Mouse (Mus musculus) heart, postnatal 10 days (tissue): Measurements from ENCODE around the gene Dennd4b. TPM values are rescaled to one million over a fixed set of nuclear protein-coding genes. Genes with fewer than 3 reads are reported as not detected.
"Not testable (repeated sequence)": the region's sequence is repeated elsewhere in the genome, so short reads cannot be mapped to it uniquely, and the experiment has no call there.

ENCODE experiments used
- DNase-seq, 2 experiments: peaks; one replicate each; pipeline ENCODE4 v3.0.0; 2021
- intact Hi-C: fragments of 180-260 bp; cut with DNase I; formaldehyde crosslinking; loops from one replicate; pipeline ENCODE4 v1.15.1; 2025
- total RNA-seq, 2 experiments: library from RNA; stranded (reverse); gene quantifications; 2 replicates each; pipeline ENCODE4 v1.2.3; 2021

Gene Dennd4b
- total RNA-seq, 2 experiments from 2014 or later = 16.8 to 19.7 TPM

DNA sequence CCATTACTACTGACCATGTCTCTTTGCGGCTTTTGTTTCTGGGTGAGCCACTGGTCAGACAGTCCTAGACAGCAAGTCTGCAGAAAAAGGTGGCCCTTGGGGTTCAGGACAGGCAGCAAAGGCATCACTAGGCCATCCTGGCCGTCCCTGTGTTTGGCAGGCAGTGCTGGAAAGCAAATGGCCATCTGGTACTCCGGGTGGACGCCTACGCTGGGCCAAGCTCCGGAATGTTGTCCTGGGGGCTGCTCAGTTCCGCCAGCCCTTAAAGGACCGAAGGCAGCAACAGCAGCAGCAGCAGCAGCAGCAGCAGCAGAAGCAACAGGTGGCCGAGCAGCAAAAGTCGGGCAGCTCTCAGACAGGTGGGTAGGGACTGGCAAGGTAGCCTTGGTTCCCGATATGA is 10.3 kb downstream of the Dennd4b start:
- intact Hi-C loops = no loop called here
- DNase-seq = no peak

DNA sequence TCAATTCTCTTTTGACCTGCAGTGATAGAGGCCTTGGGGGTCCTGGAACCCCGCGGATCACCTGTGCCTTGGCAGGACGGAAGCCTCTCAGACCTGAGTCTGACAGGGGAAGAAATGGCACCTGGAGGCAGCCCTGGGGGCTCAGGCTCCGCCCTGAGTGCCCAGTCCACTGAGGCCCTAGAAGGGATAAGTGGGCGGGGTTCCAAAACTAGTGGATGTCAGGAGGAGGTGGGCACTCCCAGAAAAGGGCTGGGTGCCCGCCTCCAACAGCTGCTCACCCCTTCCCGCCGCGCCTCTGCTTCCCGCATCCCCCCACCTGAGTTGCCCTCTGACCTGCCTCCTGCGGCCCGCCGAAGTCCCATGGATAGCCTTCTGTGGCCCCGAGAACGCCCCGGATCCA is 11.9 kb downstream of the Dennd4b start:
- no peak for DNase-seq
- intact Hi-C loops = no loop called here

DNA sequence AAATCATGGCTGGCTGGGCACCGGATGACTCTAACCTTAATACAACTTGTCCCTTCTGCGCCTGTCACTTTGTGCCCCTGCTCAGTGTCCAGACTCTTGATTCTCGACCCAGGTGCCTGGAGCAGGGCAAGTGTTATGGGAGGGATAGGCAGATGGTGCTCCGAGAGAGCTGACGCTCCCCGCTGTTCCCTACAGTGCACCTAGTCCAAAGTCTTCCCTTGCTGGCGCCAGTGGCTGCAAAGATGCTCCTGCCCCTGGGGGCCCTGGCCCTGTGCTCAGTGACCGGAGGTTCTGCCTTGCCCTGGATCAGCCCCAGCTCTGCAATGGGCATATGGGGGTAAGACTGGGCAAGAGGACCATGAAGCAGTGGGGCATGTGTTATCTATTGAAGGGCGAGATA is 12.8 kb downstream of the Dennd4b start:
- DNase-seq = no peak
- intact Hi-C loops = no loop called here

DNA sequence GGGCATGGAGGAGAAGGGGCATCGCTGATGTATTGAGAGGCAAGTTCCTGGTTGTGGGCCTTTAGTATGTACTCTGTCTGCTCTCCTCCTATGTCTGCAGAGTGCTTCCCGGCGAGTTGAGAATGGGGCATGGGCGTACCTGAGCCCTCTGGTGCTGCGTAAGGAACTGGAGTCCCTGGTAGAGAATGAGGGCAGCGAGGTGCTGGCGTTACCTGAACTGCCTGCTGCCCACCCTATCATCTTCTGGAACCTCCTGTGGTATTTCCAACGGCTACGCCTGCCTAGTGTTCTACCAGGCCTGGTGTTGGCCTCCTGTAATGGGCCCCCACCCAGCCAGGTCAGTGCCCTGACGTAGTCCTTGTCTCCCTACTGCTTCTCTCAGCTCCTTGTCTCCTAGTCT is 13.2 kb downstream of the Dennd4b start:
- intact Hi-C loops = no loop called here
- no peak for DNase-seq

DNA sequence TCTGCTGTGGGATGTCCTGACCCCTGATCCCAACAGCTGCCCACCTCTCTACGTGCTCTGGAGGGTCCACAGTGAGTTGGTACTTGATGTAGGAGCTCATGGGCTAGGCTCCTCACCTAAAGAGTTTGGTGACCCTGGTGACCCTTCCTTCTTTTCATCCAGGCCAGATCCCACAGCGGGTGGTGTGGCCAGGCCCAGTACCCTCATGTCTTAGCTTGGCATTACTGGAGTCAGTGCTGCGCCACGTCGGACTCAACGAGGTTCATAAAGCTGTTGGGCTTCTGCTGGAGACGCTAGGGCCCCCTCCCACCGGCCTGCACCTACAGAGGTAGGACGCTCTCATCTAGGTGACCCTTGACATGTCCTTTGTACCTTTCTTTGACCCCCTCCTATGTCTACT is 14.2 kb downstream of the Dennd4b start:
- intact Hi-C loops = no loop called here
- DNase-seq = no peak

DNA sequence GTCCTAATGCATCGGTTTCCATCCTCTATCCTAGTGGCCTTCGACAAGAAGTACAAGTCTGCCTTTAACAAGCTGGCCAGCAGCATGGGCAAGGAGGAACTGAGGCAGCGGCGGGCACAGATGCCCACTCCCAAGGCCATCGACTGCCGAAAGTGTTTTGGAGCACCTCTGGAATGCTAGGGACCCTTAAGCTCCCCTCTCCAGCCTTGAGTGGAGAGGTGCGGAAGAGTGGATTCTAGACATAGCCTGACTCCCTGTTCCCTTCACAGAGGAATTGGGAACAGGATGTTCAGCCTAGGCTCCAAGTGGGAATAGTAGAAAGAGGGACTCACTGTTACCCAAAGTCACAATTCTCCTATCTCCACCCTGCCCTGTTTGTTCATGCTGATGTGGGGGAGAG is 14.8 kb downstream of the Dennd4b start:
- intact Hi-C loops = no loop called here
- no peak for DNase-seq

DNA sequence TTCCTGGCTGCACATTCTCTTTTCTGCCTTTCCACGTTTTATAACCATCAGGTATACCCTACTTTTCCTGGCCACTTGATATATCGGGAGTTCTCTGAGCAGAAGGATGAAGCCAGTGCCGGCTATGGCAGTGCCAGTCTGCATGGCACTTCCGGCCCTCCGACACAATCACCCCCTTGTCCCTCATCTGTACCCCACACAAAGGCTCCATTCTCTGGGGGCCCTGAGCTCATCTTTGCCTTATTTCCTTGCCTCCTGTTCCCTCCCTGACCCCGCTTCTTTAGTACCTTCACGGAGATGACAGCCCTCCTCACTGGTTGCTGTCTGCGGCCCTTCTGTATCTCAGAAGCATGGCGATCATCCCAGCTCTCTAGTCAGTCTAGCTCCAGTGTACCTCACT is 15.7 kb downstream of the Dennd4b start:
- intact Hi-C loops = no loop called here
- DNase-seq = no peak

DNA sequence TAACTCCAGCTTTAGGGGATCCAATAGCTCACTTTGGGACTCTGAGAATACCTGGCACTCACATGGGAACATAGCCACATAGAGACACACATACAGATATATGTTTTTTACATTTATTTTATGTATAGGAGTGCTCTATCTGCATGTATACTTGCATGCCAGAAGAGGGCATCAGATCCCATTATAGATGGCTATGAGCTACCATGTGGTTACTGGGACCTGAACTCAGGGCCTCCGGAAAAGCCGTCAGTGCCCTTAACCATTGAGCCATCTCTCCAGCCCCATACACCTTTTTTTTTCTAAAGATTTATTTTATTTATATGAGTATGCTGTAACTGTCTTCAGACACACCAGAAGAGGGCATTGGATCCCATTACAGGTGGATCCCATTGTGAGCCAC is 19.2 kb downstream of the Dennd4b start:
- intact Hi-C loops = no loop called here

DNA sequence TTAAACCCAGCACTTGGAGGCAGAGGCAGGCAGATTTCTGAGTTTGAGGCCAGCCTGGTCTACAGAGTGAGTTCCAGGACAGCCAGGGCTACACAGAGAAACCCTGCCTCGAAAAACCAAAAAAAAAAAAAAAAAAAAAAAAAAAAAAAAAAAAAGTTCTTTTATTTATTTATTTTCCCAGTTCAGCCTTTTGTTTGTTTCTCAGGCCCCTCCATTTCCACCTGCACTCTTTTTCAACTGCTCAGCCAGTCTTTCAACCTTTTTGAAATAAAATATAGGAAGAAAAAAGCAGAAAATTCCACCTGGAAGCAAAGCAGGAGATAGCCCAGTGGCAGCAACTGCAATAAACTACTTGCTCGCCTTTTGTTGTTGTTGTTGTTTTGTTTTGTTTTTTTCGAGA is 24.4 kb downstream of the Dennd4b start:
- DNase-seq, intact Hi-C loops: not testable (repeated sequence)

More for the DNA sequence above, 19.2 kb downstream of the Dennd4b start:
- DNase-seq = no peak

DNA sequence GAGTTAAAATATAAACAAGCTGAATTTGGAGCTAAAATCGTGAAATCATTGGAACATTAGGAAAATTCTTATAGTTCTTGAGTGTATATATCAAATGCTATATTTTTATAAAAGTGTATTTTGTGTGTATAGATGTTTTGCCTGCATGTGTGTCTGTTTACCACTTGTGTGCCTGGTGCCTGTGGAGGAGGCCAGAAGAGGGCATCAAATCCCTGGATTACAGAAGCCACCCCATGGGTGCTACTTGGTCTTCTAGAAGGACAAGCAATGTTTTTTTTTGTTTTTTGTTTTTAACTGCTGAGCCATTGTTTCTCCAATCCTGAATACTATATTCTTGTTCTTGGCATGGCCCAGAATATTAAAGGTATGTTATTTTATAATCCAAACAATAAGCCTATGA is 25.6 kb downstream of the Dennd4b start:
- intact Hi-C loops = loop anchor here (2.0 kb wide), 1 partner anchor 82 kb away; no protein-coding TSS in a partner anchor

DNA sequence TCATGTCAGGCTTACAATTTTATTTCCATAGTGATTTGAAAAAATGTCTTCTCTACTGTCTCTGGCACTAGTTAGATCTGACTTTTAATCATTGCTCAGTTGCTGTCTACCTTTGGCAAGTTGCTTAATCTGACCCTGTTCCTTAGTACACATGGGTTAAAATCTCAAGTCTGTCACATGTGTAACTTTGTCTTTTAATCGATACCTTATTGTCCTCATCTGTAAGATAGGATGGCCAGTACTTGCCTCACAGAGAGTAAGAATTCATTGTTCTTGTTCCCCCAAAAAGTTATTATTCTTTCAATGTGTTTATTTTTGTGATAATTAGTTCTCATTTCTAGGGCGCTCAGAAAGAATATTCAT is 27.0 kb downstream of the Dennd4b start:
- intact Hi-C loops = loop anchor here (1.0 to 2.0 kb wide), 2 partner anchors 27 to 81 kb away; partner anchors contain the start of gene Dennd4b

More for the DNA sequence above, 25.6 kb downstream of the Dennd4b start:
- DNase-seq = peak in 1 of 2 experiments; percentile 22

DNA sequence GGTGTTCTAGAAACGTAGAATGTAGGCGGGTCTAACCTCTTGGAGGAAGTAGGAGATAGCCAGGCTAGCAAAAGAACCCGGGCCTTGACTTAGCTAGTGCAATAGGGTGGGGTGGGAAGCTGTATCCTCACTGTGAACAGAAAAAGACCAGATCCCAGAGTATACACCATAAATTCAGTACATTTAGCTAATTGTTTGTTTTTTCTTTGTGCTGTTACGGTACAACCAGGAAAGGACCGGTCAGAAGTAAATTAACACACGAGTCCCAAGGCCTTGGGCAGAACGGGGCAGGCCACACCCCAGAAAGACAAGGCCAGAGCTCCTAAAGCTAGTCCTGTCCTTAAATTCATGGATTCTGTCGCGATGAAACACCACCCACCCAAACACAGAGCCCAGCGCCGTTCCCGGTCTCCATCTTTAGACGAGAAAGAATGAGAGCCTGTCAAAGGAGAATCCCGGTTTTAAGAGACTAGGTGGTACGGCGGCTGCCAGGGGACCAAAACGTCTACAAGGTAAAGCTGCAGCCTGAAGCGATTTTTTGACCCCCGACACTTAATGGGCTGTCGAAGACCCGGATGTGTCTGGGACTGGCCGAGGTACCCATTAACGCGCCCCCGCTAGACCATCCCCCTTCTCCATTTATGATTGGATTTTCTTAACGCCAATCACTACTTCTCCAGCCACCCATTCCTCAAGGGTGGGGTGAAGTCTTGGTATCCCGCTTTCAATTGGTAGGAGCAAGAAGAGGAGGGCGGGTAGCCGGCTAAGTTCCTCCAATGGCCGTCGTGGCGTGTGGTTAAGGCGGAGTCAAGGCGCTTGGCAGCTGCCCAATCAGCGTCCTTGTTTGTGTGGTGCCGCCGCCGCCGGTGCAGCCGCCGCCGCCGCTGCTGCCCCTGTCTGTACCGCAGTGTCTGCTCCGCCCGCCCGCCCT is 27.6 kb downstream of the Dennd4b start, which contains the start of gene Gatad2b:
Gene Gatad2b (plus strand): TSS at position 834 of the 931 bp plus-strand sequence.
- intact Hi-C loops = loop anchor here (1.0 kb wide), 1 partner anchor 27 kb away; the partner anchor contains the start of gene Dennd4b
- peak; percentile 99 for DNase-seq

More for the DNA sequence above, 27.0 kb downstream of the Dennd4b start:
- DNase-seq = no peak

DNA sequence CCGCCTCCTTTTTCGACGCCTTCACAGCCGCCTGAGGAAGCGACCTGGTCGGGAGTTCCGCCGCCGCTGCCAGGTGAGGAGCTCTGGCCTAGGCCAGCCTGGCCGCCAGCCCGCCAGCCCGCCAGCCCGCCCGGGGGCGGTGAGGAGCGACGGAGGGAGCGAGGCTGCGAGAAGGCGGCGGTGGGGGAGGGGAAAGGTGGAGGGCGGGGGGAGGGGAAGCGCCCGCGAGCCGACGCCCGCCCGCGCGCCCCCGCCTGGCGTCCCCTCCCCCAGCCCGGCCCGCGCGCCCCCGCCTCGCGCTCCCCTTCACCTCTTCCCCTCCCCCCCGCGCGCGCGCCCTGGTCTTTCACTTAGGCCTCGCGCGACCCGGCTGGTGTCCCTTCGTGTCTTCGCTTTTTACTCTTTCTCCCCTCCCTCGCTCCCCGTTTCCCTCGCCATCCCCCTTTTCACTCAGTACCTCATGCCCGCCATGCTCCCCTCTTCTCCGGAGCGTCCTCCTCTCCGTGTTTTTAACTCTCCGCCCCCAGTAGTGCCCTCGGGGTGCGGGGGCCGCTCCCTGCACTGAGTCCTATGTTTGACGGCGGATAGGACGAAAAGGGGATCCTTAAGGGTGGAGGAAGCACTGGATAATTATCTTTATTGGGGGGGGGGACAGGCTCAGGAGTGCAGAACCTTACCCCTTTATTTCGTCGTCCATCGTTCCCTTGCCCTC is 28.5 kb downstream of the Dennd4b start:
- peak; percentile 68 to 78 for DNase-seq
- intact Hi-C loops = no loop called here

DNA sequence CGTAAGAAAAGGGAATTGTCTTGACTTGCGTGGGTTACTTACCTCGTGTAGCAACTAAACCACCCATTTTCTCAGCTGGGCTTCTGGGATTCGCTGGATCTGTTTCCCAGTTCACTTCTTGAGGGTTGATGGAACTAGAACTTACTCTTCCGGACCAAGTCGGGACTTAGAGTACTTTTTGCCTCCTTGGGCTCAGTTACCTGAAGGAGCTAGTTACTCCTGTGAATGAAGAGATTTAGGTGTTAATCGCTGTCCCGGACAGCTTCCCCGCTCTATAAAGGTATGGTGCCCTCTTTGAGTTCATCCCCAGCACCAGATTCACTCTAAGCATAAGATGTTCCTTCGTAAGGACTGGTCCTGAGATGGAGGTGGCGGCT is 29.1 kb downstream of the Dennd4b start:
- intact Hi-C loops = no loop called here
- peak; percentile 22 to 34 for DNase-seq

DNA sequence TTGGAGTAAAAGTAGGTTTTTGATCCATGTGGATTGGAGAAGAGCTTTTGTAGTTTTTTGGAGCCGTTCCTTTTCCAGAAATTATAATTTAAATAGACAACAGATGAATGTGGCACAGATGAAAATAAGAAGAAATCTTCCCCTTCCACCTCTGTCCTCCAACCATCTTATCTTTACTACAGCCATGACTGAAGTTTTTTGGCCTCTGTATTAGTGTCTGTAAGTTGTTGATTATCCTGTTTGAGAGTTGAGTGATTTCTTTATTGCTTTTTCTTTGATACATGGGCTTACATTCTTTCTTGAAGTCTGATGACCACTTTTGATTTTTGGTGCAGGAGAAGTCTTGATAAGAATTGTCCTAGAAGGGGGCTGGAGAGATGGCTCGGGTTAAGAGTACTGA is 29.7 kb downstream of the Dennd4b start:
- intact Hi-C loops = no loop called here
- no peak for DNase-seq

DNA sequence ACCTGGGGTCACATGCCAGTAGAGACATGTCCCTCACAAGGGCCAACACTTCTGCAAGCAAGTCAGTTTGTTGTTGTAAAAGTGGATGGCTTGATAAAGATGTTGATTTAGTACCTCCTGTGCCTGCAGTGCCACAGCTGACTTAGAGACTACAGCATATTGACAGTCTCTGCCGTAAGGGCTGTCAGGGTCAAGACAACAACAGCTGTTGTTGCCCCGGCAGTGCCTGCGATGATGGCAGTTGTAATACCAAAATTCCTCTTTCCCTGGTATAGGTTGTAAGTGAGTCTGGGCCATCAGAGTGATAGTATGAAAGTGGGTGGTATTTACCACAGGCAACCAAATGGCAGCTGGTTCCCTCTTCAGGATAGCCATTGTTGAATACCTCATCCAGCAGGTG is 40.8 kb downstream of the Dennd4b start:
- intact Hi-C loops = no loop called here

DNA sequence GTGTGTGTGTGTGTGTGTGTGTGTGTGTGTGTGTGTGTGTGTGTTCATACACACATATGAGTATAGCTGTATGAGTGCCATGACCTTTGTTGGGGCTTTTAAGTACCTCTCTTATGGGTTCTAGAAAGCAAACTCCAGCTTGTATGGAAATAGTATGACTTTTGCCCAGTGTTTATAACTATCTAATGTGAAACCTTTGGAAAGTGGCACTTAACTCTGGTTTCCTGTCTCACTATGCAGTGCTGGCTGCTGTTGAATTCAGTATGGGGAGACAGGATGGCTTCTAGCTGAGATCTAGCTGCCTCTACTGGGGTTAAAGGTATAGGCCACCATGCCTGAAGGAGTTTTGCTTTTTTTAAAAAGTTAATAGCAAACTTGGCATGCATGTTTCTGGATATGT is 44.6 kb downstream of the Dennd4b start:
- no peak for DNase-seq
- intact Hi-C loops = no loop called here

More for the DNA sequence above, 40.8 kb downstream of the Dennd4b start:
- no peak for DNase-seq

DNA sequence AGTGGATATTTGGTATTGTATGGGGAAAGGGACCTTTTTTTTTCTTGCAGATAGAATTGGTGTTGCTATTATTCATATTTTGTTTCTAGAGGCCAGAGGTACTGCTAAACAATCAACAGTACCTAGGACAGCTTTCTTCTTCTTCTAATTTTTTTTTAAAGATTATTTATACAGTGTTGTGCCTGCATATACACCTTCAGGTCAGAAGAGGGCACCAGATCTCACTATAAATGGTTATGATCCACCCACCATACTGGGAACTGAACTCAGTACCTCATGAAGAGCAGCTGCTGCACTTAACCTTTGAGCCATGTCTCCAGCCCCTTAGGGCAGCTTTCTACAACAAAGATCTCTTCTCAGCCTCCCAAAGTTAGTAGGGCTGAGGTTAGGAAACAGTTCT is 48.4 kb downstream of the Dennd4b start:
- intact Hi-C loops = no loop called here
- no peak for DNase-seq

DNA sequence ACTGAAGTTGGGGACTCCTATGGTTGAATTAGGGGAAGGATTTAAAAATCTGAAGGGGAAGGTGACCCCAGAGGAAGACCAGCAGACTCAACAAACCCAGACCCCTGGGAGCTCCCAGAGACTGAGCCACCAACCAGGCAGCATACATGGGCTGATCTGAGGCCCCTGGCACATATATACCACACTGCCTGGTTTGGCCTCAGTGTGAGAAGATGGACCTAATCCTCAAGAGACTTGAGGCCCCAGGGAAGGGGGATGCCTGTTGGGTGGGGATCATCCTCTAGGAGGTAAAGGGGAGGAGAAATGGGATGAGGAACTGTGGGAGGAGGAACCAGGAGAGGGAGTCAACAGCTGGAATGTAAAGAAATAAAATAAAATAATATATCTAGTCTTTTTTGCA is 49.3 kb downstream of the Dennd4b start:
- no peak for DNase-seq
- intact Hi-C loops = no loop called here

DNA sequence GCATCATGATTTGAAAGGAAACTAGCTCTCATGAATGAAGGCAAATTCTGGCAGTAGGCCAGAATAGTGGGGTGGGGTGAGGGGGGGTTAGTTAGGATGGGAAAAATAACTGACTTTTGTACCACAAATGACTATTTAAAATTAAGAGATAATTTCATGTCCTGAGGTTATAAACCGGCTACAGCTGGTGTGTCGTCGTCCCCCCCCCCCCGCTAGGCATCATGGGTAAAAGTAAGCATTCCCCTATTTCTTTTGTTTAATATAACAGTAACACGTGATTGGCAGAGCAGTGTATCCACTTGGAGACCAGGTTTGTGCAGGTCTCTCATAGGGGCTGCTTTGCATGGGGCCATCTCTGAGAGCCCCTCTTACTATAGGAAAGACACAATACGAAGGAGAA is 57.3 kb downstream of the Dennd4b start:
- intact Hi-C loops = no loop called here
- peak in 1 of 2 experiments; percentile 35 for DNase-seq

DNA sequence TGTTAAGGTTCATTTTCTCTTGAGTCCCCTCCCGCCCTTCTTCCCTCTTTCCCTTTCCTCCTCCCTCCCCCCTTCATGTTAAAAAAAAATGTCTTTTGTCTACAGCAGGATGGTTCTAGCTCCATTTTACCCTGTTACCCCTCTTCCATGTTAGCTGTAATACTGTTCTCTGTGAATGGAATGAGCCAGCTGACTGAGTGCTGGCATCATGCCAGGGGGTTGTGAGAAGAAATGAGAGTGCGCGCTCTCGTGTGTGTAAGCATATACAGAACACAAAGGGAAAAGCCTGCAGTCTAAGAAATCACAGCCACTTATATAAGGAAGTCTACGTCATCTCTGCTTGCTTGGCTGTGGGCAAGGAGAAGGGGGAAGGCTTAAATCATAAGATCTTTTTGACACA is 58.1 kb downstream of the Dennd4b start:
- peak; percentile 79 to 80 for DNase-seq
- intact Hi-C loops = no loop called here
